Mouse (Mus musculus) forelimb bud, embryonic 11.5 days (tissue): ENCODE measurements around the gene Flywch2.
A peak's percentile ranks its signal among the peaks of the same experiment; 100 is the strongest.

Source experiments
- DNase-seq: peaks from one replicate; pipeline ENCODE4 v3.0.0-alpha.2; 2012; ENCODE audit warnings: low read depth, low spot score

Flywch2 gene

GRCm38 (mm10) chr17:23785561-23786471 lies at the start of gene Flywch2:
TSS of gene Flywch2 (minus strand) at chr17:23786081.
- DNase-seq, result peak; percentile 87

DNA sequence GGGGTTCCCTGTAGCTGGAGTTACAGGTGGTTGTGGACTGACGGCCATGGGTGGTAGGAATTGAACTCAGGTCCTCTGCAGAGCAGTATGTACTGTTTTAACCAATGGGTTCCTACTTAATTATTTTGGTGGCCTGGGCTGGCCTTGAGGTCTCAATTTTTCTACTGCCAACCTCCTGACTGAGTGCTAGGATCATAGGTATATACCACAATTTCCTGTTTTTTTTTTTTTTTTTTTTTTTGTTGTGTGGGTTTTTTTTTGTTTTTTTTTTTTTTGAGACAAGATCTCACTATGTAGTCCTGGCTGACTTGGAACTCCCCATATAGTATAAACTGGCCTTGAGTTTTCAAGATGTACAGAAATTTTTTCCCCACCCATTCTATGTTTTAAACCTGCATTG lies 45.3 kb upstream of the Flywch2 start:
- DNase-seq, result no peak

- DNase-seq, result peak; percentile 86
Measured at GRCm38 (mm10) chr17:23829064-23829619, 43.3 kb upstream of the Flywch2 start, which contains the start of gene Elob. TSS of gene Elob (minus strand) at chr17:23829136.

GRCm38 (mm10) chr17:23828271-23829001 lies 42.6 kb upstream of the Flywch2 start:
- peak; percentile 44 for DNase-seq

GRCm38 (mm10) chr17:23825591-23825990 lies 39.7 kb upstream of the Flywch2 start:
- no peak for DNase-seq

GRCm38 (mm10) chr17:23823614-23824013 lies 37.7 kb upstream of the Flywch2 start:
- DNase-seq, result no peak

DNA sequence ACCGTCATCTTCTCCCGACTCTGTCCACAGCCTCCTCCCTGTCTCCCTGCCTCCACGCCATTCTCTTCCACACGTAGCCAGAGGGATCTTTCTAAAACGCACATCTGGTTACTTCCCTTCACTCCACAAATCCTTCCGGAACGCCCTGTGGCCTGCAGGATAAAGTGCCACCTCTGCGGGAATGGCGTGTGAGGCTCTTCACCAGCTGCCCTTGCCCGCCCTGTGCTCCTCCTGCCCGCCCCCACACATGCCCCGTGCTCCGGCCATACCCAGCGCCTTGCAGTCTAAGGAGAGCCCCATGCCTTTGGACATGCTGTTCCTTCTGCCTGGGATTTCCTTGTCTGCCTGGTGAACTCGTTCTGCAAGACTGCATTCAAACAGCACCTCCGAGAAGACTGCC lies 37.1 kb upstream of the Flywch2 start:
- no peak for DNase-seq

GRCm38 (mm10) chr17:23822094-23822493 lies 36.2 kb upstream of the Flywch2 start:
- DNase-seq, result no peak

- DNase-seq, result no peak
Measured at GRCm38 (mm10) chr17:23820731-23821130, 34.9 kb upstream of the Flywch2 start.

- no peak for DNase-seq
Measured at GRCm38 (mm10) chr17:23819235-23819634, 33.4 kb upstream of the Flywch2 start.

DNA sequence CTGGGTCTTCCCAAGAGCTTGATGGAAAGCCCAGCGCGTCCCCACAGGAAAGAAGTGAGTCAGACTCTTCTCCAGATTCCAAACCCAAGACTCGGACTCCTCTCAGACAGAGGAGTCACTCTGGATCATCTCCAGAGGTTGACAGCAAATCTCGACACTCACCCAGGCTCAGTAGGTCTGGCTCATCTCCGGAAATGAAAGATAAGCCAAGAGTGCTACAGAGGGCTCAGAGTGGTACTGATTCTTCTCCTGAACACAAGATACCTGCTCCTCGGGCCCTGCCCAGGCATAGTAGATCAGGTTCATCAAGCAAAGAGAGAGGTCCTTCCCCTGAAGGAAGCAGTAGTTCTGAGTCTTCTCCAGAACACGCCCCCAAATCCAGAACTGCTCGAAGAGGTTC lies 32.7 kb upstream of the Flywch2 start:
- DNase-seq, result no peak

DNA sequence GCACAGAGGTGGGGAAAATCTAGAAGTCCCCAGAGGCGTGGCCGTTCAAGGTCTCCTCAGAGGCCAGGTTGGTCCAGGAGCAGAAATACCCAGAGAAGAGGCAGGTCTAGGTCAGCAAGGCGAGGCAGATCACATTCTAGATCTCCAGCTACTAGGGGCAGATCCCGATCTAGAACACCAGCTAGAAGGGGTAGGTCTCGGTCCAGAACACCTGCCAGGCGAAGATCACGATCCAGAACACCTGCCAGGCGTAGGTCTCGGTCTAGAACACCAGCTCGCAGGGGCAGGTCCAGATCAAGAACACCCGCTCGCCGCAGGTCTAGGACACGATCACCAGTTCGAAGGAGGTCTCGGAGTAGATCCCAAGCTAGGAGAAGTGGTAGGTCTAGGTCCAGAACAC lies 29.8 kb upstream of the Flywch2 start:
- no peak for DNase-seq

- DNase-seq, result no peak
Measured at GRCm38 (mm10) chr17:23807918-23808317, 22.0 kb upstream of the Flywch2 start.

- no peak for DNase-seq
Measured at GRCm38 (mm10) chr17:23806867-23807266, 21.0 kb upstream of the Flywch2 start.

DNA sequence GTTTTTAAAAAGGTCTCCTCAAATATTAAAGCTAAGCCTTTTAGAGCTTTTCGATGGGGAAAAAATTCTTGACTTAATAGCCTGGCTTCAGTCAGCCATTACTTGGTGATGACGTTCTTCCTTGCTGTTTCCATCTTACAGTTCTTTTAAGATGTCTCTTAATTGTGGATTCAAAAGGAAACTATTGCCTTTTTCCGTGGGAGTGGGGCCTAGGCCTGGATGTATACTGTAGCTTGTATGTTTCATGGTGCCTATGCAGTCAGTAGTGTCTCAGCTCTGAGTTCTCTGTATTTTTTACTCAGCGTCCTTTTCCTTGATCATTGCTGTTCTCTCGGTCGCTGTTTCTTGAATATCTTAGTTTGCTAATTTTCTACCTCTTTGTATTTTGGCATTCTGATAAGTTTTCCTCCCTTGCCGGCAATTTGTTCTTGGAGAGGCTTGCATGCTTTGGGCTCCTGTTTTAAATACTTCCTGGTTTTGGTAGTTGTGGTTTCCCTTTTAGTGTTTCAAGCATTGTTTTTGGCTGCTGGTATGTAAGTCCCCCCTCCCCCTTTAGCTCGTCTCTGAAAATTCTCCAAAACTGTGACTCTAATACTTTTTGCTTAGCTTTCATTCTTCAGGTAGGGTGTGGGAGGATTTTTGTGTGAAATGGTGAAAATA lies 18.7 kb upstream of the Flywch2 start:
- no peak for DNase-seq

- DNase-seq, result peak; percentile 85
Measured at GRCm38 (mm10) chr17:23803366-23804041, 17.6 kb upstream of the Flywch2 start.

- peak; percentile 99 for DNase-seq
Measured at GRCm38 (mm10) chr17:23802746-23803365, 17.0 kb upstream of the Flywch2 start.

DNA sequence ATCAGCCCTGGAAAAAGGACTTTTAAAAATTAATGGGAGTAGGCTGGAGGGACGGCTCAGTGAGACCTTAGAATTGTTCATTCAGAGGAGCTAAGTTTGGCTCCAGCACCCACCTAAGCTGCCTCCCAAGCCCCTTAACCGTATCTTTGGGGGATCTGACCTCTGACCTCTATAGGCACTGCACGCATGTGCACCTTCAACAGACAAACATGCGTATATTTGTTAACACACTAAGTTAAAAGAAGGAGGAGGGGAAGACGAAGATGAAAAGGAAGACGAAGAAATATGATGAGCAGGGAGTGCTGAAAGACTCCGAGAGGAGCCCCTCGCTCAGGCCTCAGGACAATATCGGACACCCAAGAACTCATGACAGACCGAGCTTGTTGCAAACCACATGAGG lies 15.7 kb upstream of the Flywch2 start:
- DNase-seq, result no peak

DNA sequence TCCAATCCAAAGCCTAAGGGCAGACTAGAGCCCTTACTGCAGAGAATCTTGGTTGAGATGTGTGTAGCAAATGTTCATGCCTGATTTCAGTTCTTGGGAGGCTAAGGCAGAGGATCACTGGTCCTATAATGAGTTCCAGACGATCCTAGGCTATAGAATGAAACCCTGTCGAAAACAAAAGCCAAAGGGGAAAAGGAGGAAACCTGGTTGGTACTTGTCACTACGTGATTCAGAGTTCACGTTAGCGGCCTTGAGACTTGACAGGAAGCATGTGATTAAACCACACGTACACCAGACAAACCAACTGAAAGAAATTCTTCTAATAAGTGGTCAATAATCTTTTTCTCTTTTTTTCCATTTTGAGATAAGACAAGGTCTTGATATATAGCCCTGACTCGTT lies 11.4 kb upstream of the Flywch2 start:
- peak; percentile 52 for DNase-seq

- DNase-seq, result no peak
Measured at GRCm38 (mm10) chr17:23795323-23795722, 9.4 kb upstream of the Flywch2 start.

GRCm38 (mm10) chr17:23791079-23791357 lies 5.1 kb upstream of the Flywch2 start:
- DNase-seq, result no peak
